Mouse (Mus musculus) hindbrain, embryonic 10.5 days (tissue): ENCODE results near the gene Olfr136. TPM values are rescaled to one million over a fixed set of nuclear protein-coding genes. Genes with fewer than 3 reads are reported as not detected.

Source experiments
- DNase-seq: peaks from one replicate; pipeline ENCODE4 v3.0.0-alpha.2; 2017; ENCODE audit warnings: low spot score
- H3K27ac ChIP-seq: fragments of 300-500 bp; sonication (generic); 2 replicates; pipeline ENCODE4 v1.5.1; 2016; ENCODE audit warnings: mild to moderate bottlenecking, moderate library complexity
- H3K27me3 ChIP-seq: fragments of 300-500 bp; sonication (generic); 2 replicates; pipeline ENCODE4 v1.6.1; 2016; ENCODE audit warnings: mild to moderate bottlenecking; ENCODE audit not compliant: poor library complexity, insufficient read depth, severe bottlenecking
- H3K36me3 ChIP-seq: fragments of 300-500 bp; sonication (generic); 2 replicates; pipeline ENCODE4 v1.6.1; 2016; ENCODE audit warnings: mild to moderate bottlenecking, moderate library complexity
- H3K4me1 ChIP-seq: fragments of 300-500 bp; sonication (generic); replicated peaks from 2 replicates; pipeline ENCODE4 v1.6.1; 2016; ENCODE audit warnings: mild to moderate bottlenecking
- H3K4me3 ChIP-seq: fragments of 300-500 bp; sonication (generic); 2 replicates; pipeline ENCODE4 v1.5.1; 2016; ENCODE audit warnings: mild to moderate bottlenecking, moderate library complexity
- H3K9me3 ChIP-seq: fragments of 300-500 bp; sonication (generic); 2 replicates; pipeline ENCODE4 v1.6.1; 2016; ENCODE audit warnings: mild to moderate bottlenecking, moderate library complexity
- polyA plus RNA-seq: library from polyadenylated mRNA; unstranded; fragments of >200 nt; fragmentation: Nextera tagmentation; extraction: Ambion mirVana; gene quantifications from 2 replicates; pipeline ENCODE4 v1.2.1, GENCODE M21; 2016

The Olfr136 gene
- polyA plus RNA-seq, result not detected in 2 replicates

DNA sequence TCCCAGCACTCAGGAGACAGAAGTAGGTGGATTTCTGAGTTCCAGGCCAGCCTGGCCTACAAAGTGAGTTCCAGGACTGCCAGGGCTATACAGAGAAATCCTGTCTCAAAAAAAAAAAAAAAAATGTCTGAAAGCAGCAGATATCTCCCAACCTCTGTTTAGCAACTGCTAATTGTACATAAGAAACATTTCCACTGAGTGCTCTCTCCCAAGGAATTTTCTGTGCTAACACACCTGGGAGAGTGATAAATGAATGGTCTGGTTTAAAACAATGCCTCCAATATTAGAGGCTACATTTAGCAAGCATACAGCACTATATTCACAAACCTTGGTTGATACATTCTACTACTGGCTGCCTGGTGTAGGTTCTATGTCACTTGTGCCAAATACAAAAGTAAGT is at the start of gene Olfr136:
TSS of gene Olfr136 (plus strand) at position 301 of the 400 bp plus-strand sequence.
- no peak within 1 kb of the TSS for H3K4me3 ChIP-seq
- H3K4me1 ChIP-seq, result no peaks in the 10 kb centered on the region
- H3K27ac ChIP-seq, result no peak within 1 kb of the TSS
- no peaks in the 10 kb centered on the region for H3K36me3 ChIP-seq
- DNase-seq, result no peak
- no peaks in the 10 kb centered on the region for H3K27me3 ChIP-seq
- H3K9me3 ChIP-seq, result peaks cover 10% of the 10 kb centered on the region; the same call in 1 of the 2 replicates

DNA sequence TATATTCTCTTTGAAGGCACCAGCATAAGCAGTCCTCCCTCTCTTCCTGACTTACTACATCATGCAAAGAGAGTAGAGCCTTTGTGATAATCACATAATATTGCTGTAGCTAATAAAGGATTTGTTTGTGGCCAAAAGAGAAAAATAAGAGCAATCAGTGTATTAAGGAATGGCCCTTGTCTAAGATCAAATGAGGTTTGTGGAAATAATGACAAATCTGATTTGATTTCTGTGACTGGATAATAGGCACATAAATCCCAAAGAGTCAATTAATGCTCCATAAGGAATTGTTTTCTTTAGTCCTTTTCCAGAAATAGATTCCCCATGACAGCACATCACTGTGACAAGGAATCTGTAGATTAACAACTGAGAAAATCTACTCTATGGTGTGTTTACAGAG is 22.2 kb upstream of the Olfr136 start, which contains the start of gene Olfr137:
TSS of gene Olfr137 (minus strand) at position 101 of the 400 bp plus-strand sequence.
- no peak within 1 kb of the TSS for H3K4me3 ChIP-seq
- no peak within 1 kb of the TSS for H3K27ac ChIP-seq
- no peaks in the 10 kb centered on the region for H3K36me3 ChIP-seq
- no peaks in the 10 kb centered on the region for H3K4me1 ChIP-seq
- no peaks in the 10 kb centered on the region for H3K27me3 ChIP-seq
- H3K9me3 ChIP-seq, result peaks cover 8% of the 10 kb centered on the region; the same call in 1 of the 2 replicates
- DNase-seq, result no peak

Other genes with a start within 250 kb of the Olfr136 start
- gene Olfr131, start 241.1 kb upstream of the Olfr136 start, polyA plus RNA-seq, result not detected in 2 replicates
- not detected in 2 replicates for gene Olfr132, start 195.3 kb upstream of the Olfr136 start, polyA plus RNA-seq
- not detected in 2 replicates for gene Olfr133, start 184.6 kb upstream of the Olfr136 start, polyA plus RNA-seq
- not detected in 2 replicates for gene Olfr134, start 158.4 kb upstream of the Olfr136 start, polyA plus RNA-seq
- not detected in 2 replicates for gene Olfr135, start 125.5 kb upstream of the Olfr136 start, polyA plus RNA-seq
- gene Olfr138, start 68.8 kb upstream of the Olfr136 start, polyA plus RNA-seq, result not detected in 2 replicates
- gene Olfr137, start 22.3 kb upstream of the Olfr136 start, polyA plus RNA-seq, result not detected in 2 replicates
- gene Esp36, start 90.4 kb downstream of the Olfr136 start, polyA plus RNA-seq, result not detected in 2 replicates
- gene Esp34, start 224.4 kb downstream of the Olfr136 start, polyA plus RNA-seq, result not detected in 2 replicates